Mouse (Mus musculus) urinary bladder, adult 18-20 months (tissue): ENCODE results near the gene Drg1.
A peak's percentile ranks its signal among the peaks of the same experiment; 100 is the strongest.

ENCODE experiments used
- DNase-seq, 2 experiments: peaks; one replicate each; pipeline ENCODE4 v3.0.0; 2022; ENCODE audit warnings: low spot score in 2 of 2, mixed read lengths in 2 of 2

The Drg1 gene

GRCm38 (mm10) chr11:3289803-3290639 is 23.8 kb upstream of the Drg1 start:
- peak; percentile 56 to 76 for DNase-seq

DNA sequence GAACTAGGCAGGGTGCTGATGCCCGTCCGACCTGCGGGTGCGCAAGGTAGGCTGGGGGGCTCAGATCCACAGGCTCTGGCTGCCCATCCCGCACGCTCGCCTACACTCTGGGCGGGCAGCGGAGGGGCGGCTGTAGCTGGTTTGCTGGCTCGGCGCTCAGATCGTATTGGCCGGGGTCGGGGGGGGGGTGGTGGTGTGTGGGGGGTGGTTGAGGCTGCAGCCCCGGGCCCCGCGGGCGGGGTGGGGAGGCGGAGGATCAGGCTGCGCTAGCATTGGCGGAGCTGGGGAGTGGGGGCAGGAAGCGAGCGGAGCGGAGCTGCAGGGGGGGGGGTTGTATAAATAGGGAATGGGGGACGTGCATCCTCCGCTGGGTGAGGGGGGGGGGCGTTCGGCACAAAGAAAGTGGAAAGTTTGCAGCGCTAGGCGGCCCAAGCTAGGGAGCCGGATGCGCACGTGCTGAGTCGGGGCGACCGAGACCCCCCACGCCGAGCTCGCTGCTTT is 23.1 kb upstream of the Drg1 start:
- DNase-seq: peak in 1 of 2 experiments; percentile 38

DNA sequence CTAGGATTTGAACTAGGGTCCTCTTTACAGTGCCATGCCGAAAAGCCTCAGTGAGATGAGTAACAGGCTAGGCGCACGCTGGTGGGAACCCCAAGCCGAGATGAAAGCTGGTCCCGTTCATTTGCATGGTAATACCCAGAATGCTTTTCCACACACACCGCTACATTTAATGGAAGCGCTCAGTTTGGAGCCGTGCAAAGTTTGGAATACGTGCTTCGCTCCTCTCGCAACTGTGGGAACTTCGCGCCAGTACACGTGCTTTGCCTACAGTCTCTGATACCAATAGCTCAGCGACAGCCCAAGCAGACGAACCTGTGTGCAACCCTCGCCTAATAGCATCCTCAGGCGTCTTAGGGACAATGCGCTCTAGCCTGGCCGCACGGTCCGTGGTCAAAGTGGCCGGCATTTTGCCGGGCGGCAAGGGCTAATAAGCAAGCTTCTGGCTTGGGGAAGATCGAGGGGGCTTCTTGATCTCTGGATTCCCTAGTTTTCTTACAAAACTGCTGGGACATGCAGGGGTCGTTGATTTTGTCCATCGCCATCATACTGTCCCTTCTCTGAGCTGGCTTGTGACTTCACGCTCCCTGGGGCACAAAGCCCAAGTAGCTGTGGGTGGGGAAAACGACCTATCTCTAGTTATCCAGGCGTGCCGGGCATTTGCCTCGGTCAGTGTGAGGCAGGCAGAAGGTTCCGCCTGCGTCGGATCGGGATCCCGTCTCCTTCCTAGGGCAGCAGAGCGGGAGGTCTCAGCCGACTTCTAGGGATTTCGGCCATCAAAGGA is 22.5 kb upstream of the Drg1 start, which contains the start of gene Patz1:
TSS of gene Patz1 (plus strand) at position 354 of the 781 bp plus-strand sequence.
- peak; percentile 34 to 67 for DNase-seq

- no peak for DNase-seq
Measured at GRCm38 (mm10) chr11:3287921-3288320, 21.7 kb upstream of the Drg1 start.

DNA sequence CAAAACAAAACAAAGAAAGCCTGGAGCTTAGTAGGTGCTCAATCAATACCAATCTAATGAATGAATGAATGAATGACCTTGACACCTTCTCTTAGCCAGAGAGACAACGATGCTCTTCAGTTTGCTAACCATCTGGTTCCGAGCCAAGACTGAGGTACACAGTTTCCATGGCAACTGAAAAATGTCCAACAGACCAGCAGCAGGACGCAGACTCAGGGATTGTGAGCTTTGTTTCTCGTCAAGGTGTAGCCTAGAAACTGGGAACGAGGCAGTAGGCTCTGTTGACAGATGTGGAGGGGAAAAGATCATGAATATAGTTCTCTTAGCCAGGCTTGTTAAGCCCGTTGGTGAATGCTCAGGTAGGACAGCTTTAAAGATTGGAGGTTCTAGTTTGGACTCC is 20.9 kb upstream of the Drg1 start:
- no peak for DNase-seq

DNA sequence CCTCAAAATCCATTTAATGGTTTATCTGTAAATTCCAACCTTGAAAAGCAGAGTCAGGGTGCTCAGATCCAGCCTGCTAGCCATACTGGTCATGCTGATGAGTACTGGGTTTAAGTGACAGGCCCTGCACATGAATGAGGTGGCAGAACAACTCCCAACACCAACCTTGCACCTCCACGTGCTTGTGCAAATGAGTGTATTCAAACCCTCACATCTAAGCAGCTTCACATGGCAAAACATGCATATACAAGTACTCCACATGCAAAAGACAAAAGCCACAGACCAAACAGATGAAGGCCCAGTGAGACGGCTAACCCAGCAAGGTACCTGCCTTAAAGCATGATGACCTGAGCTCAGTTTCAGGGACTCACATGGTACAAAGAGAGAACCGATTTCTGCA is 19.7 kb upstream of the Drg1 start:
- DNase-seq: no peak

DNA sequence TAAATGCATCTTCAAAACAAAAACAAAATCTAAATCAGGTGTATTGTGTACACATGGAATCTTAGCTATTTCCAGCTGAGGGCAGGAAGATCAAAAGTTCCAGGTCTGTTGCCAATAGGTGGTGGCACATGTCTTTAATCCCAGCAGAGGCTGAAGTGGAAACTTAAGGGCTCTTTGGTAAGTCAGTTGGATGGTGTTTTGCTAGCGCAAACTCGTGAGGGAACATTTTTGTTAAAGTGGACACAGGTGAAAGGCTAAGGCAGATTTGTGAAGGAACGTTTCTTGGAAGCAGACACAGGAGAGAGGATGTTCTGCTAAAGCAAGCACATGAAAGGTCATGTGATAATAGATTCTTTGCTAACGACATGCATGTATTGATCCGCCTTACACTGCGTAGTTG is 17.4 kb upstream of the Drg1 start:
- no peak for DNase-seq

GRCm38 (mm10) chr11:3282887-3283286 is 16.7 kb upstream of the Drg1 start:
- DNase-seq: no peak

GRCm38 (mm10) chr11:3279729-3280128 is 13.5 kb upstream of the Drg1 start:
- DNase-seq: no peak

GRCm38 (mm10) chr11:3278351-3278750 is 12.1 kb upstream of the Drg1 start:
- DNase-seq: no peak

GRCm38 (mm10) chr11:3269241-3269640 is 3.0 kb upstream of the Drg1 start:
- DNase-seq: no peak

- no peak for DNase-seq
Measured at GRCm38 (mm10) chr11:3267133-3267532, 918 bp upstream of the Drg1 start.

DNA sequence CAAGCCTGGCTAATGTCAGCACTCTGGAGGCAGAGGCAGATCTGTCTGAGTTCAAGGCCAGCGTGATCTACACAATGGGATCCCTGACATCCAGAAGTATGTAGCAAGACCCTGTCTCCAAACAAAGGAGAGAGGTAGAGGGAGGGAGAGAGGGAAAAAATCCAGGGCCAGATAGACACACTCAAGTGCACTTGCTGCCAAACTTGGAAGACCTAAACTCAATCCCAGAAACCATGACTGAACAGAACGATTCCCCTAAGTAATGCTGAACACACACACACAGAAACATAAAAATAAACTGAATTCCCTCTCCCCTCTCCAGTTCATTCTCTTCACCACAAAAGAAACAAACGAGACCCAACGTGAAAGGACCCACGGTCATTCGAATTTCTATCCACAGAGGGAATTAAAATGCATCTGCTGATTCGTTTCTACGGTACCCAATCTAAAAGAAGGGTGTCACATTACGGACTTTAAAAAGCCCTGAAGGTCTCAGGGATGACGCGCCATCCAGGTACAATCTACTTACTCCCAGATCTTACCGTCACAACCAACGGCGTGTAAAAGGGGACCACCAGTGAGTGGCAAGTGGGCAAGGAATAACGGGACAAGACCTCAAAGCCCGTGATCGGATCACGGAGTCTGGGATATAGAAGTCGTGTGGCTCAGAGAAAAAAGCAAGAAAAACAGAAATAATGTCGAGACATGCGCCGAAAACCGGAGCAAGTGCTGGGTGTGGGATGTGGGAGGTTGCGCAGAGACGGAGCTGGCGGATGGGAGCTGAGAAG is 730 bp downstream of the Drg1 start:
- no peak for DNase-seq

DNA sequence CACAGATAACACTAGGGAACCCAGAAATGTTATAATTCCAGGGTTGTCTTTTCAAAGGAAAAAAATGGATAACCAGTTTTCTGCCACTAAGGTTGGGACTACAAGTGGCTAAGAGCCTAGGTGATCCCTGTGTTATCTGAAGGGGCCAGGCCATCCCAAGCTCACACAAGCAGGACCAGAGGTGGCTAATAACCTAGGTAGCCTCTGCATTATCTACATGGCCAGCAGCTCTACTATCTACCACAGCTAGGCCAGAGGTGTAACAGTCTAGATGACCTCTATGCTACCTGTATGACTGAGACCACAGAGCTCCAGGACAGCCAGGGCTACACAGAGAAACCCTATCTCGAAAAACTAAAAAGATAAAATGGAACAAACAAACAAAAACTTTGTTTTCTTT is 6.7 kb downstream of the Drg1 start:
- DNase-seq: no peak

GRCm38 (mm10) chr11:3247387-3247786 is 18.8 kb downstream of the Drg1 start:
- no peak for DNase-seq

- no peak for DNase-seq
Measured at GRCm38 (mm10) chr11:3243771-3244170, 22.4 kb downstream of the Drg1 start.

GRCm38 (mm10) chr11:3242395-3242794 is 23.8 kb downstream of the Drg1 start:
- DNase-seq: no peak

- DNase-seq: no peak
Measured at GRCm38 (mm10) chr11:3235277-3235676, 30.9 kb downstream of the Drg1 start.

DNA sequence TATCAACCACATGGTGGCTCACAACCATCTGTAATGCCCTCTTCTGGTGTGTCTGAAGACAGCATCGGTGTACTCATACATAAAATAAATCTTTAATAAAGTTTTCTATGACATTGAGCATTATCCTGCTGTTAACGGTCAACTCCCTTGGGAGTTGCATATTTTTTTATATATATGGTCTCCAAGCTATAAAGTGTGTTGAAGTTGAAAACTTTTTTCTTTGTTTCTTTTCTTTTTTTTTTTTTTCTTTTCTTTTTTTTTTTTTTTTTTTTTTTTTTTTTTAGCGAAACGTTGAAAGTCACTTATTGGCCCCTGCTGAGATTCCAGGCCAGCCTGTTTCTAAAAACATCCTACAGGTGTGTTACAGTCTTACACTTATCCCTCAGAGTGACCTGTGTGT is 32.5 kb downstream of the Drg1 start:
- no peak for DNase-seq

GRCm38 (mm10) chr11:3232248-3232647 is 34.0 kb downstream of the Drg1 start:
- no peak for DNase-seq

- DNase-seq: no peak
Measured at GRCm38 (mm10) chr11:3227113-3227512, 39.1 kb downstream of the Drg1 start.

DNA sequence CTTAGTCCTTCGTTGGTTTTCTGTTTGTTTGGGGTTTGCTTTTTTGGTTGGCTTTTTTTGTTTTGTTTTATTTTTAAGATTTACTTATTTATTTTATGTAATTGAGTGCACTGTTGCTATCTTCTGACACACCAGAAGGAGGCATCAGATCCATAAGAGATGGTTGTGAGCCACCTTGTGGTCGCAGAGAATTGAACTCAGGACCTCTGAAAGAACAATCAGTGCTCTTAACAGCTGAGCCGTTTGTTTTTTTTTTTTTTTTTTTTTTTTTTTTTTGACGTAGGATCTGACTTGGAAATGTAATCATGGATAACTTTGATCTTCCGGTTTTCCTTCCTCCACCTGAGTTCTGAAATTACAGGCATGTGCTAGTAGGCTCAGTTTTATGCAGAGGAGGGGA is 43.1 kb downstream of the Drg1 start:
- DNase-seq: no peak
